Mouse (Mus musculus) Patski (cell line): ENCODE data around the gene Numa1. TPM values are rescaled to one million over a fixed set of nuclear protein-coding genes. Genes with fewer than 3 reads are reported as not detected.
A peak's percentile ranks its signal among the peaks of the same experiment; 100 is the strongest.
"Not testable (repeated sequence)": the region's sequence is repeated elsewhere in the genome, so short reads cannot be mapped to it uniquely, and the experiment has no call there.

Experiments used
- ATAC-seq: fragments of 100-300 bp; one replicate; pipeline ENCODE4 v1.8.0; 2021
- CTCF ChIA-PET: fragments of 350-600 bp; sonication (Branson Sonifier 250); formaldehyde crosslinking; loops from one replicate; lab custom pipeline; 2022; ENCODE audit warnings: inconsistent platforms; lab: Charles Lee
- POLR2A ChIA-PET: fragments of 350-600 bp; sonication (Branson Sonifier 250); formaldehyde crosslinking; loops from one replicate; lab custom pipeline; 2022; ENCODE audit warnings: antibody characterized with exemption, inconsistent platforms; lab: Charles Lee
- DNase-seq: peaks from one replicate; pipeline ENCODE4 v3.0.0-alpha.2; 2011; ENCODE audit warnings: low read depth, low spot score
- H3K27me3 ChIP-seq: fragments of 371-371 bp; one replicate; pipeline ENCODE4 v1.5.1; 2021
- CTCF ChIP-seq: fragments of 100-300 bp; IDR thresholded peaks from one replicate; pipeline ENCODE4 v1.5.1; 2021
- in situ Hi-C: fragments of 300-500 bp; cut with MboI; formaldehyde crosslinking; loops from 3 replicates; pipeline ENCODE4 v1.11.1; 2018; ENCODE audit warnings: low pct_unique_long_range_greater_than_20kb, mixed read lengths
- polyA plus RNA-seq: library from polyadenylated mRNA; unstranded; gene quantifications from one replicate; pipeline ENCODE4 v1.2.3, GENCODE M21; 2021

Numa1 gene
- polyA plus RNA-seq, 1 experiment from 2014 or later: 156 TPM

DNA sequence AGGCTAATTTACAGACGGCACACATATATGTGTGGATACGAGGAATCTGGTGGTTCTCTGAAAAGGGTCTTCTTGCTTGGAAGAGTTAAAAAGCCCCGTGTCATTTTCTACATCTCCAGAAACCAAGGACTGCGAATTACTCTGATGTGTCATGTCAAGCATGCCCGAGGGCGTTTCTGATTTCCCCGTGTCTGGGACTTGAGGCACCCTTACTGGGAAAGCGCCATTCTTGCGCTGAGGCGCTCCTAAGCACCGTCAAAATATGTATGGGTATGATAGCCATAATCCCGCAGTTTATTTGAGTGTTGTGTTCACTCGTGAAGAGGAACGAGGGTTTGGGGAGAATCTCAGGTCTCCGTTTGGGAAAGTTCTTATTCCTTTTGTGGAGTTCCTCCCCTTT is 611 bp upstream of the Numa1 start:
- no peak for TF ChIP-seq CTCF
- ChIA-PET CTCF (interaction anchor here (1.0 to 2.2 kb wide), 2 partner anchors 15 to 254 kb away, joined by 3 to 7 read pairs; no protein-coding TSS in a partner anchor), POLR2A (no interaction called here)
- H3K27me3 ChIP-seq: no peaks in the 10 kb centered on the region
- in situ Hi-C loops: no loop called here
- DNase-seq (no peak), ATAC-seq (peak; percentile 32)

DNA sequence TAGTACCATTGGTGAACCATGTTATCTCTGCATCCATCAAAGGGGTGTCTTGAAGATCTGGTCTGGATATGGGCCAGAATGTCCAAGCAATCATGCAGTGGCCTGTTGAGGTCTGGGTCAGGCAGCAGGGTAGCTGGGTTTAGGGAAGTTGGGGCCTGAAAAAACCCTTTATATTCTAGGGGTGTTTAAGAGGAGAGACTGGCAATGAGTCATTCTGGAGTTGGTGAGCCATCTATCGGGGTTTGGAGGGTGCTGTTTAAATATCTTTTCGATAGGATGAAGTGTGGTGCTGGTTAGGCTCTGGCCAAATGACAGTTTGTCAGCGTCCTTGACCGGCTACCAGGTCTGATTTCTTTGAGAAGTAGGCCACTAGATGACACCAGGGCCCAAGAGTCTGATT is 2.0 kb downstream of the Numa1 start:
- ATAC-seq (no peak), DNase-seq (no peak)
- TF ChIP-seq CTCF: no peak
- in situ Hi-C loops: no loop called here
- no peaks in the 10 kb centered on the region for H3K27me3 ChIP-seq
- ChIA-PET CTCF (interaction anchor here (1.8 kb wide), 1 partner anchor 33 kb away, joined by 4 read pairs; no protein-coding TSS in a partner anchor), POLR2A (interaction anchor here (1.4 kb wide), 1 partner anchor 11 kb away, joined by 4 read pairs; no protein-coding TSS in a partner anchor)

DNA sequence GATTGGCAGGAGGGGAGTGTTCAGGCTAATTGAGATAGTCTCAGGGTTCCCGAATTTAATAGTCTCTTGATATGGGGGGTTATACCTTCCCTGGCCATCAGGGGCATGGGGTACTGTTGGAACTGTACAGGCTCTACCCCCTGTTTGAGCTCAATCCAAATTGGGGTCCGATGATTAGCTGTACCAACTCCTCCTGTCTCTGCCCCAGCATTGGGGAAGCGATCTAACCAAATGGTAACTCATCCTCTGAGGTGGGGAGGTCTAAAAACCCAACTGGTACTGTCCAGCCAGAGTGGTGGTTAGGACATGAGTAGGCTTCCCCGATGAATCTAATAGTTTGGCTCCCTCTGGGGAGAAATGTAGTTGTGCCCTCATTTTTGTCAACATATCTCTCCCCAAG is 3.1 kb downstream of the Numa1 start:
- ChIA-PET CTCF (interaction anchor here (1.8 kb wide), 1 partner anchor 32 kb away, joined by 4 read pairs; no protein-coding TSS in a partner anchor), POLR2A (no interaction called here)
- in situ Hi-C loops: no loop called here

DNA sequence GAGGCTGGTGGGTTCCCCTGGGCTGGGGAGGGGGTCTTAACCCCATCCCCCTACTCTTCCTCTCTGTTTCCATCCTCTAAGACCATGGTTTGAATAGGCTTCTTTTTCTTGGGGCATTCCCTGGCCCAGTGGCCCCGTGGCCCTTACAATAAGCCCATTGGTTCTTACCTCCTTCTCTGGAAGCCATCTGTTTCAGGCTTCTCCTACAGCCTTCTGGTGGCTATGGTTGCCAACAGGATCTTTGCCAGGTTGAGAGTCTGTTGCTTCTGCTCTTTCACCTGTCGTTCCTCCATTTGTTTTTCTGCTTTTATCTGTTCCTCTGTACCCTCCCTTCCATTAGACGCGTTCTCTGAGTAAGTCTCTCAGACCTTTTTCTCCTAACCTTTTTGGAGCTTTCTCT is 3.7 kb downstream of the Numa1 start:
- TF ChIP-seq CTCF: no peak
- H3K27me3 ChIP-seq: no peaks in the 10 kb centered on the region
- in situ Hi-C loops: no loop called here
- ATAC-seq (no peak), DNase-seq (no peak)
- CTCF ChIA-PET: interaction anchor here (1.8 kb wide), 2 partner anchors 10 to 31 kb away, joined by 4 read pairs; no protein-coding TSS in a partner anchor
- POLR2A ChIA-PET: no interaction called here

More for the DNA sequence above, 3.1 kb downstream of the Numa1 start:
- no peak for TF ChIP-seq CTCF
- H3K27me3 ChIP-seq: no peaks in the 10 kb centered on the region
- DNase-seq (no peak), ATAC-seq (no peak)

DNA sequence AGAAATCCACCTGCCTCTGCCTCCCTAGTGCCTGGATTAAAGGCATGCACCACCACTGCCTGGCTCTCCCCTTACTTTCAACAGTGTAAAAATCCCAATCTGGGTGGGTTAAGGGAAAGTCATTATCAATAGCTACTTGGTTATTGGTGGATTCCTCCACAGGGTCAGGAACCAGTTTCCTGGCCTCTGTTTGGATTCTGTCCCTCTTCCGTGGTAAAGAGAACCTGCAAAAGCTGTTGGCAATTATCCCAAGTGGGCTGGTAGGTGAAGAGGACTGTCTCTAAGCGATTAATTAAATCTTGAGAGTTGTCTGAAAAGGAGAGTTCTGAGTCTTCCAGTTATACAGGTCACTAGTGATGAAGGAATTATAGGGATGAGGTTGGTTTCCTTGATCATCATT is 4.4 kb downstream of the Numa1 start:
- no peaks in the 10 kb centered on the region for H3K27me3 ChIP-seq
- in situ Hi-C loops: no loop called here
- POLR2A ChIA-PET: no interaction called here
- CTCF ChIA-PET: interaction anchor here (1.8 to 1.9 kb wide), 2 partner anchors 10 to 13 kb away, joined by 4 to 5 read pairs; no protein-coding TSS in a partner anchor
- no peak for TF ChIP-seq CTCF
- ATAC-seq (no peak), DNase-seq (no peak)

DNA sequence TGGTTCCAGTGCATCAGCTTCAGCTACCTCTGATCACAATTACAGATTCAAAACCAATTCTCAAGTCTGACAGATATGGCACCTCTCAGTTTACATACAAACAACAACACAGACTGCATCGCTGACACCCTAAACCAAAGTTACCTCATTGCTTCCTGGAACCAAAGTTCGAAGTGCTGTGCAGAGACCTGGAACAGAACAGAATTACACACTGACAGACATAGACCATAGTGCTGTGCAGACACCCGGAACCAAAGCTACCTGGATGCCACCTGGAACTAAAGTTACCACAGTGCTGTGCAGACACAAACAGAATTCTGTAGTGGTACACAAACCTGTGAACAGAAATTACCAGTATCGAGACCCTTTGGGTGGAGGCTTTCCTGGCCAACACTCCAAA is 5.8 kb downstream of the Numa1 start:
- ATAC-seq: no peak
- no peaks in the 10 kb centered on the region for H3K27me3 ChIP-seq

DNA sequence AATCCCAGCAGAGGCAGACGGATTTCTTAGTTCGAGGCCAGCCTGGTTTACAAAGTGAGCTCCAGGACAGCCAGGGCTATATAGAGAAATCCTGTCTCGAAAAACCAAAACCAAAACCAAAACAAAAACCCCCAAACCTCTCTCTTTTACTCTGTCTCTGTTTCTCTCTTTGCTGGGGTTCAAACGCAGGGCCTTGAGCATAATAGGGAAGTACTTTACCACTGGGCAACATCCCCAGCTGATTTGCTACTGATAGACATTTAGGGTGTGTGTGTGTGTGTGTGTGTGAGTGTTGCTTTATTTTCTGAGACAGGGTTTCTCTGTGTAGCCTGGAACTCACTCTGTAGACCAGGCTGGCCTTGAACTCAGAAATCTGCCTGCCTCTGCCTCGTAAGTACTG is 15.1 kb downstream of the Numa1 start:
- DNase-seq, in situ Hi-C loops, ATAC-seq, H3K27me3 ChIP-seq: not testable (repeated sequence)
- ChIA-PET POLR2A (interaction anchor here (0.5 kb wide), 1 partner anchor 440 kb away, joined by 3 read pairs; no protein-coding TSS in a partner anchor), CTCF (interaction anchor here (1.3 kb wide), 1 partner anchor 11 kb away, joined by 3 read pairs; no protein-coding TSS in a partner anchor)

More for the DNA sequence above, 5.8 kb downstream of the Numa1 start:
- no peak for DNase-seq
- TF ChIP-seq CTCF: no peak
- ChIA-PET POLR2A (no interaction called here), CTCF (interaction anchor here (1.5 to 1.9 kb wide), 2 partner anchors 11 to 14 kb away, joined by 5 to 6 read pairs; no protein-coding TSS in a partner anchor)
- in situ Hi-C loops: no loop called here

DNA sequence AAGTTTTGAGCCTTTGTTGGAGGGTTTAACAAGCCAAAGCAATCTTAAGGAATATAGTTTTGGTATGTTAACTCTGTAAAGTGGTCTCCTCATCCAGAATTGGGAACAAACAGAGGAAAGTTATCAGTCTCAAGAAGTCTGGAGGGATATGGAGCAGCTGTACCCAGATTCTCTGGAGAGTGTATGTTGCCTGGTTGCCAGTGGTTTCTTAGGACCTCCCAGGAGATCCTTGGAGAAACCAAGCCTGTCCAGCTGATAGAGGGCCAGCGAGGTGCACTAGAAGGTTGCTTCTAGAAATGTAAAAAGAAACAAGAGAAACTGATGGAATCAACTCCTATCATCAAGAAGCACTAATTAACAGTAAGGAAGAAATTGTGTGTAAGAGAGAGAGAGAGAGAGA is 17.7 kb downstream of the Numa1 start:
- CTCF ChIA-PET: interaction anchor here (1.3 to 1.7 kb wide), 4 partner anchors 9 to 47 kb away, joined by 3 to 5 read pairs (median 4); no protein-coding TSS in a partner anchor
- ATAC-seq (no peak), DNase-seq (no peak)
- in situ Hi-C loops: no loop called here
- POLR2A ChIA-PET: no interaction called here
- no peak for TF ChIP-seq CTCF
- no peaks in the 10 kb centered on the region for H3K27me3 ChIP-seq

DNA sequence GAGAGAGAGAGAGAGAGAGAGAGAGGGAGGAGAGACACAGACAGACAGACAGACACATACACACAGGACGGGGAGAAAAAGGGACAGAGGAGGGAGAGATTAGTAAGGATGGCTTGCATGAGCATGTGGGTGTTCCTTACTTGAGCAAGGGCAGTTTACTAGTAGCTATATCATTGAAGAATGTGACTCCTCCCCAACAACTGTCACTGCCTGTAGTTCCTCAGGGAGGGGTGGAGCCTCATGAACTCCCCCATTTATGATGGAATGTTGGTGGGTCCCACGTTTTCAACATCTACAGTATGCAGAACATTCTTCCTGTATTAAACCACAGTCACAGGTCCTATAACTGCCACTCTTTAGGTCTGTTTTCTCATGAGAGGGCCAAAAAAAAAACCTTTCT is 18.2 kb downstream of the Numa1 start:
- TF ChIP-seq CTCF: no peak
- ChIA-PET POLR2A (no interaction called here), CTCF (interaction anchor here (1.4 kb wide), 2 partner anchors 9 to 16 kb away, joined by 3 read pairs; no protein-coding TSS in a partner anchor)
- in situ Hi-C loops: no loop called here
- H3K27me3 ChIP-seq: no peaks in the 10 kb centered on the region
- ATAC-seq (no peak), DNase-seq (no peak)

DNA sequence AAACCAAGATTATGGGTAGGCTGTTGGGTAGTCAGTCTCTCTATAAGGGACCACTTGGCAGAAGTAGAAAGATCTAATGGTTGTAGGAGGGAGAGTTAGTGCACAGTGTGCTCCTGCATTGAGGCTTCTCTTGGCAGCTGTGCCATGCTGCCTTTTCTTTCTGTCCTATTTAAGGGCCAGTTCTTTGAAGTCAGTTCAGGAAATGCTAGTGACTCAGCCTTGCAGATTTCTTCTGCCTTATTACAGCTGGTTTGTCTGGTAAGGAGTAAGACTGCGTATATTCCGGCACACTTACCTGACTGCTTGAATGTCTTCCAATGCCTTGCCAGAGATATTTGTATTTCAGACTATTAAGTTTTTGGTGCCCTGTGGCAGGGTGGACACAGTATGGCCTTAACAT is 20.3 kb downstream of the Numa1 start:
- ChIA-PET CTCF (interaction anchor here (1.6 kb wide), 1 partner anchor 14 kb away, joined by 6 read pairs; no protein-coding TSS in a partner anchor), POLR2A (no interaction called here)
- DNase-seq (no peak), ATAC-seq (no peak)
- in situ Hi-C loops: no loop called here
- H3K27me3 ChIP-seq: no peaks in the 10 kb centered on the region
- TF ChIP-seq CTCF: no peak

DNA sequence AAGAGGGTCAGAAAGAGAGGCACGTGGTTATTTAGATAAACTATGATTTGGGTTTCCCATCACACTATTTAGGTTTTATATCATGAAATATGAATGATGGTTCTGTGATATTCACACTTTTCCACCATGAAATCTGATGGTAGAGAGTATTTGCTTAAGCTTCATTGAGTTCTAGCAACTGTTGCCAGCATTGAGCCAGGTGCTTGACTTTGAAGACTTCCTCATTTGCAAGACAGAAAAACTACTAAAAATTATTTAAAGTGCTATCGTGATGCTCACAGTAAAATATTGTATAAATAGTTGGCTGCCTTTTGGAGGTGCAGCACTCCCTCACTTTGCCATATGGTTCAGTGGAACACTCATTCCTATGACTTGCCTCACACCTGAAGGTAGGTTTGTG is 21.4 kb downstream of the Numa1 start:
- CTCF ChIA-PET: no interaction called here
- POLR2A ChIA-PET: no interaction called here

More for the DNA sequence above, 21.4 kb downstream of the Numa1 start:
- no peaks in the 10 kb centered on the region for H3K27me3 ChIP-seq
- in situ Hi-C loops: no loop called here
- DNase-seq (no peak), ATAC-seq (no peak)
- no peak for TF ChIP-seq CTCF
